Mouse (Mus musculus): Measurements from ENCODE around the gene Sgta. TPM values are rescaled to one million over a fixed set of nuclear protein-coding genes. Genes with fewer than 3 reads are reported as not detected.

Sgta gene
- total and polyA plus RNA-seq, 2 experiments, result 43.9 to 146 TPM

GRCm38 (mm10) chr10:81092465-81093250 is 32.7 kb upstream of the Sgta start:
- Histone ChIP-seq H3K9ac (ENCODE audit: low read depth, low read length) (peak overlapping the region; percentile 88), H3K27ac (replicated peaks; ENCODE audit: insufficient read depth, low read depth, low read length) (peak overlapping the region; percentile 98), H3K27me3 (ENCODE audit: control insufficient read depth, insufficient read depth, low read length) (no peaks in the 10 kb centered on the region), H3K4me3 (ENCODE audit: insufficient read depth, low read depth, low read length) (peak overlapping the region; percentile 69), H3K36me3 (ENCODE audit: control insufficient read depth, insufficient read depth, low read length) (peaks cover 31% of the 10 kb centered on the region), H3K79me2 (ENCODE audit: control insufficient read depth, insufficient read depth, low read length) (no peaks in the 10 kb centered on the region), H3K4me1 (ENCODE audit: control insufficient read depth, insufficient read depth, low read length) (peaks cover 22% of the 10 kb centered on the region)
- DNase-seq (ENCODE audit: extremely low read depth, low read depth, low spot score), result peak; percentile 97
- TF ChIP-seq POLR2A (IDR thresholded peaks at IDR 0.05; ENCODE audit: extremely low read depth, insufficient read depth, low read length) (peak; percentile 97), CTCF (IDR thresholded peaks at IDR 0.05; ENCODE audit: low read depth, low read length) (0 out of 2 replicates have a peak, but pooled peaks have one; percentile 1)
- 8% methylated on average over 22 of the region's 22 CpGs for WGBS

- H3K27me3 ChIP-seq (ENCODE audit: control insufficient read depth, insufficient read depth, low read length), result no peaks in the 10 kb centered on the region
- peak overlapping the region; percentile 95 for H3K27ac ChIP-seq (replicated peaks; ENCODE audit: insufficient read depth, low read depth, low read length)
- peaks cover 48% of the 10 kb centered on the region for H3K36me3 ChIP-seq (ENCODE audit: control insufficient read depth, insufficient read depth, low read length)
- DNase-seq (ENCODE audit: extremely low read depth, low read depth, low spot score), result peak; percentile 95
- peak overlapping the region; percentile 69 for H3K4me3 ChIP-seq (ENCODE audit: insufficient read depth, low read depth, low read length)
- no peaks in the 10 kb centered on the region for H3K79me2 ChIP-seq (ENCODE audit: control insufficient read depth, insufficient read depth, low read length)
- 18% methylated on average over 7 of the region's 7 CpGs for WGBS
- TF ChIP-seq CTCF (IDR thresholded peaks at IDR 0.05; ENCODE audit: low read depth, low read length), result no peak
- no peak for TF ChIP-seq POLR2A (IDR thresholded peaks at IDR 0.05; ENCODE audit: extremely low read depth, insufficient read depth, low read length)
- H3K9ac ChIP-seq (ENCODE audit: low read depth, low read length), result peak overlapping the region; percentile 88
- H3K4me1 ChIP-seq (ENCODE audit: control insufficient read depth, insufficient read depth, low read length), result peaks cover 22% of the 10 kb centered on the region
Measured at GRCm38 (mm10) chr10:81090621-81091020, 30.6 kb upstream of the Sgta start.

- Histone ChIP-seq H3K9ac (ENCODE audit: low read depth, low read length) (no peak overlapping the region), H3K4me3 (ENCODE audit: insufficient read depth, low read depth, low read length) (no peak overlapping the region), H3K27me3 (ENCODE audit: control insufficient read depth, insufficient read depth, low read length) (no peaks in the 10 kb centered on the region), H3K79me2 (ENCODE audit: control insufficient read depth, insufficient read depth, low read length) (no peaks in the 10 kb centered on the region), H3K4me1 (ENCODE audit: control insufficient read depth, insufficient read depth, low read length) (peaks cover 19% of the 10 kb centered on the region), H3K27ac (replicated peaks; ENCODE audit: insufficient read depth, low read depth, low read length) (no peak overlapping the region), H3K36me3 (ENCODE audit: control insufficient read depth, insufficient read depth, low read length) (peaks cover 54% of the 10 kb centered on the region)
- TF ChIP-seq CTCF (IDR thresholded peaks at IDR 0.05; ENCODE audit: low read depth, low read length), result no peak
- no peak for TF ChIP-seq POLR2A (IDR thresholded peaks at IDR 0.05; ENCODE audit: extremely low read depth, insufficient read depth, low read length)
- 80% methylated on average over 2 of the region's 2 CpGs for WGBS
- peak; percentile 11 for DNase-seq (ENCODE audit: extremely low read depth, low read depth, low spot score)
Measured at GRCm38 (mm10) chr10:81089216-81089615, 29.2 kb upstream of the Sgta start.

GRCm38 (mm10) chr10:81087021-81087420 is 27.0 kb upstream of the Sgta start:
- Histone ChIP-seq H3K27ac (replicated peaks; ENCODE audit: insufficient read depth, low read depth, low read length) (no peak overlapping the region), H3K4me1 (ENCODE audit: control insufficient read depth, insufficient read depth, low read length) (peaks cover 8% of the 10 kb centered on the region), H3K27me3 (ENCODE audit: control insufficient read depth, insufficient read depth, low read length) (no peaks in the 10 kb centered on the region), H3K4me3 (ENCODE audit: insufficient read depth, low read depth, low read length) (no peak overlapping the region), H3K36me3 (ENCODE audit: control insufficient read depth, insufficient read depth, low read length) (peaks cover 54% of the 10 kb centered on the region), H3K79me2 (ENCODE audit: control insufficient read depth, insufficient read depth, low read length) (no peaks in the 10 kb centered on the region), H3K9ac (ENCODE audit: low read depth, low read length) (no peak overlapping the region)
- TF ChIP-seq POLR2A (IDR thresholded peaks at IDR 0.05; ENCODE audit: extremely low read depth, insufficient read depth, low read length) (no peak), CTCF (IDR thresholded peaks at IDR 0.05; ENCODE audit: low read depth, low read length) (peak; percentile 41; the same call in 1 of the 2 replicates)
- peak; percentile 66 for DNase-seq (ENCODE audit: extremely low read depth, low read depth, low spot score)
- WGBS, result 62% methylated on average over 2 of the region's 2 CpGs

- Histone ChIP-seq H3K4me1 (ENCODE audit: control insufficient read depth, insufficient read depth, low read length) (no peaks in the 10 kb centered on the region), H3K79me2 (ENCODE audit: control insufficient read depth, insufficient read depth, low read length) (no peaks in the 10 kb centered on the region), H3K4me3 (ENCODE audit: insufficient read depth, low read depth, low read length) (no peak overlapping the region), H3K9ac (ENCODE audit: low read depth, low read length) (no peak overlapping the region), H3K27me3 (ENCODE audit: control insufficient read depth, insufficient read depth, low read length) (no peaks in the 10 kb centered on the region), H3K27ac (replicated peaks; ENCODE audit: insufficient read depth, low read depth, low read length) (no peak overlapping the region; the same call in 1 of the 2 replicates), H3K36me3 (ENCODE audit: control insufficient read depth, insufficient read depth, low read length) (peaks cover 20% of the 10 kb centered on the region)
- DNase-seq (ENCODE audit: extremely low read depth, low read depth, low spot score), result peak; percentile 74
- 26% methylated on average over 7 of the region's 7 CpGs for WGBS
- TF ChIP-seq POLR2A (IDR thresholded peaks at IDR 0.05; ENCODE audit: extremely low read depth, insufficient read depth, low read length), result 0 out of 2 replicates have a peak, but pooled peaks have one; percentile 28
- TF ChIP-seq CTCF (IDR thresholded peaks at IDR 0.05; ENCODE audit: low read depth, low read length), result peak; percentile 69
Measured at GRCm38 (mm10) chr10:81082168-81082960, 22.4 kb upstream of the Sgta start.
